Mouse (Mus musculus) kidney, adult 18-20 months (tissue): ENCODE measurements at regions not wholly inside any gene's neighbourhood (a gene's known extent, or its start where the extent isn't known, plus 50 kb on each side); places are given as distances from the start of the nearest gene placed in this dataset.

Source experiments
- DNase-seq: peaks from one replicate; pipeline ENCODE4 v3.0.0; 2021

DNA sequence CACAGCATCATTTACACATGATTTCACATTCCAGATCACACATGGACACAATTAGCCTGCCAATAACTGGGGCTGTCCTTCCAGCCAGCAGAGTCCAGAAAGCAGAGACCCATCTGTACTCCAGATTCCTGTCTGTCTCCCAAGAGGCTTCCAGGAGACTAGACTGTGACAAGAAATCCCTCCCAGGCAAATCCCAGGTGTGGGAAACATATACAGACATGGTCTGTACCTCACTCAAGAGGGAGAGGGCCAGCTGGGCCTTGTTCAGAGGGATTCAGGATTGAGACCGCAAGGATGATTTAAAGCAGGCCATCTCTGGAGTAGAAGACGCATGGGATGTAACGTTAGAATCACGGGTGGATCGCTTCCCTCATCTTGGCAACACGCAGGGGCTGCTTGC, 182.7 kb upstream of the Prr30 start:
- DNase-seq, result no peak

DNA sequence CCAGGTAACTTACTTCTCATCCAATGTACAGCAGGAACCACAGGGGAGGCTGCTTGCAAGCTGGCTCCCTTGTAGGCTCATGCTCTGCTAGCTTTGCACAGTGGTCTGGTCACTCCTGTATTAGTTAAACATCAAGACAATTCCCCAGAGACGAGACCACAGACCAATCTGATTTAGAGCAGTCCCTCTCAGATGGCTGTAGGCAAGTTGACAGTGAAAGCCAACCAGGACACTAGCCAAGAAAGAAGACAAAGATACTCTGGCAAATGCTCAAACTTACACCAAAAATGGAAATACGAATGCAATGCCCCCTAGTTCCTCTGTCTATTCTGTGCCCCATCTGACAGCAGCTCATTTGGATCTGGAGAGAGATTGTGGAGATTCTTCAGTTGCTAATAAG, 181.8 kb upstream of the Prr30 start:
- no peak for DNase-seq

DNA sequence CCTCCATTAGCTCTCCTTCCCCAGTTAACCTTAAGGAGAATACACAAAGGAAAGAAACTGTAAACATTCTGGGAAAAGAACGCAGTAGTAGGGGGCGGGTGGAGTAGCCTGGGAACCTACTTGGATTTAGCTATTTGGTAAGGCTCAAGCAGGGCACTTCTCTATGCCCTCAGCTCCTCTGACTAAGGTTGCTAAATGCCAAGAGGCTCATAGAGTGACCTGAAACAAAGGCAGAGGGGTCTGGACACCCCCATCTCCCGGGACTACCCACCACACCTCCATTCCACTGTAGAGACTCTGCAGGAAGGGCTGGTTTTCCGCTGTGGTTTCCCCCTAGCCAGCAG, 179.5 kb upstream of the Prr30 start:
- DNase-seq, result no peak

DNA sequence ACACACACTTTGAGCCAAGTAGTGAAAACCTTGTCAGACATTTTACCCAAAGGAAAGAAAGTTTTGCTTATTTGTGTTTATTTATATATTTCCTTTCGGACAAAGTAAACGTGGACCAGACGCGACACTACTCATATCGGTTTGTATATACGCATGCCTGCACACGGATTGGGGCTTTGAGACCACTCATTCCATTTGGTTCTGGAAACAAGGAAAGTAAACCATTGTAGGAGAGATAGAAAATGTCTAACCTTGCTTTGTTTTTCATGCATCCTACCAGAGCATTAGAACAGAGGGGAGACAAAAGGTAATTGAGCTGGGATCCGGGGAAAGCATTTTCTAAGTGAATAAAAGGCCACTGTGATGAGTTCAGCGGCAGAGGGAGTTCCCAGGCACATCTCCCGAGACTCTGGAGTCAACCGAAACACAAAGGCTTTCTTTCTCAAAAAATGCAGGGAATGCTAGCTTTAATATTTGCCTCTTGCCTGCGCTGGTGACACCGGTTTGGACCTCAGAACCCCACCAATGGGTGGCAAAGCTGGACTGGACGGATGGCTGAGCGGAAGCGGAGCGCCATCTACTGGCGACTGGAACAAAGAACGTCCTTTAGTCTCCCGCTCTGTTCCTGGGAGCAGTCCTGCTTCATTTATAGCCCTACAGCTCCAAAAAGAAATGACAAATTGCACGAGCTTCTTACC, 179.0 kb upstream of the Prr30 start:
- DNase-seq, result peak; percentile 64

DNA sequence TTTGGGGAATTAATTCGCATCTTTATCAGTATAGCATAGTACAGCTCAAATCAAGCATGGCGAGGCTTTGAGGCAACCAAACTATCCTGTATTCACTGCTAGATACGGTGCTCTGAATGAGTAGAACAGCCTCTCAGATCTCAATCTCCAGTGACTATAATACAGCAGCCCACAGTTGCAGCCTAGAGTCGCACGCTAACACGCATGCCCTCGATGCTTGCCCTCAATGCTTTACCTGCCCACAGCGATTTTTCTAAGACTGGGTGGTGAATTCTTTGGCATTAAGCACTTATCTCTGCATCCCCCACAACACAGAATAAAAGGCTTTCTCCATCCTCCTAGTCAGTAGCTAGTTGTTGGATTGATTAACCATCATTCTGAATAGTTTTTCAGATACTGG, 178.4 kb upstream of the Prr30 start:
- no peak for DNase-seq

DNA sequence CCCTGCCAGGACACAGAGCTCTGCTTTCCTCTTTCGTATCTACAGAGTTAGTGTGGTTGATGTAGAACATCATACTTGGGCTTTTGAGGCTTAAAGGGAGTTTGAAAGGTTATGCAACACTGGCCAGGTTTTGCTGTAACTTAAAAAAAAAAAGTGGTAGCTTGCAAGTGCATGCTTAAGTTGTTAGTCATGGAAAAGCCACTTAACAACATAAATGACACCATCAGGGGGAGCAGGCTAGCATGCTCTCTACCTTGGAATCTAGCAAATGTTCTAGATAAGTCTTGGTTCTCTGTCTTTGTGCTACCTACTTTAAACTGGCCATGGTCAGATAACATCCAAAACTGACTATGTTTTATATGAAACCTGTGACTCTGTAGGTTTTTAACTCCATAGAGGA, 176.6 kb upstream of the Prr30 start:
- DNase-seq, result no peak

DNA sequence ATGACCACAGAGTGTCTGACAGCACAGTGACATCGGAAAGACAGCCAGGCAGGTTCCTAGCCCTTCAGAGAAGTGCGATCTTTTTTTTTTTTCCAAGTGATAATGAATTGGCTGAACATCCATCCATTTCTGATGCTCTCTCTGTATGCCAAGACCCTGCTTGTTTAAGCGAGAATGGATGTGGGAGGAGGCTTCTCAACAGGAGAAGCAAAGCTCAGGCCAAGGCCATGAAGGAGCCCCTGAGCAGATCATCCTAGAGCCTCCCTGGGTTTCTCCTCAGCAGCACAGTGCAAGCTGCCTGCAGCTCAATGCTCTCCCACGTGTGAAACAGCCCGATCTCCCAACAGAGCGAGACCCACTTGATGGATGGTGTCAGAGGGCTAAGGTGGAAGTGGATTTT, 175.7 kb upstream of the Prr30 start:
- no peak for DNase-seq

DNA sequence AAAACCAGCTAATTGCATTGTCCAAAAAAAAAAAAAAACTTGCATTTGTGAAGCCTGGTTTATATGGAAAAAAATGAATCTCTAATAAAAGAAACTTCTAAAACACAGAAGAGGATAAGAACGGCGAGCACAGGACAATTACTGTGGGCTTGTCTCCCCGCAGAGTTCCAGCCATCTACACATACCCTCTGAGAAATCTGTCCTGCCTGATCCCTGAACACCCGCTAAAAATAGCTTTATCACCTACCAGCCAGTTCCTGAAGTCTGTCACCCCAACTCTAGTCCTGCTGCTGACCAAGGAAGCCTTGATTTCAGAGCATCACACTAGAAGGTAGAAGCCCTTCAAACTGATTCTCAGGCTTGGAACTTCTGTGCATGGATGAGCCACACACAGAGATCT, 173.7 kb upstream of the Prr30 start:
- no peak for DNase-seq

DNA sequence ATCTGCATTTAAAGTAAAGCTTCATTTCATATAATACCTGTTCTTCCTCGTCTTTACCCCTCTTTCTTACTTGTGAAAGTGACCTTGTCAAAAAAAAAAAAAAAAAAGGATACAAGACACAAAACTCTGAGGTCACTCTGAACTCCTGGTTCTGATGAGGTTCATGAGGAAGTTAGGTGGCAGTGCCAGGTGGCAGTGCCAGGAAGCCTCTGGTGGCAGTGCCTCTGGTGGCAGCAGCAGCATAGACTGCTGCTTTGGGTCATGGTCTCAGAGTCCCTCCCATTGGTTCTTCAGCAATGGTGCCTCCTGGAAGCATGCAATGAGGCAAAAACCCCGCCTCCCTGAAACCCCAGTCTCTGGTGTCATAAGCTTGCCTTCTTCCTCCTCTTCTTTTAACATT, 159.7 kb upstream of the Prr30 start:
- DNase-seq, result no peak

DNA sequence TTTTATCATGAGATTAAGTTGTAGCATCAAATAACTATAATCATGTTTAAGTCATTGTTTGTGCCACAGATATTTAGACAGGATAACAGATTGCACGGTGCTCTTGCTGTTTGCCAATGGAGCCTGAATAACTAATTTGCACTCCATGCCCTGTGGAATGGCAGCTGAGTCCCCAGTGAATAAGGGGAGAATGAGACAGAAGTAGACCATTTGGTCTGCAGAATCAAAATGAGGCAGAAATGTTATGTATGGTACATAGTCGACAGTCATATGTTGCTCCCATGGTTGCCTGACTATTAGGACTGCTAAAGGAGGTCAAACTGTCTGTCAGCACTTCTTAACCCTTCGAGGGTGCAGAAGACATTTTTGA, 152.9 kb upstream of the Prr30 start:
- no peak for DNase-seq

DNA sequence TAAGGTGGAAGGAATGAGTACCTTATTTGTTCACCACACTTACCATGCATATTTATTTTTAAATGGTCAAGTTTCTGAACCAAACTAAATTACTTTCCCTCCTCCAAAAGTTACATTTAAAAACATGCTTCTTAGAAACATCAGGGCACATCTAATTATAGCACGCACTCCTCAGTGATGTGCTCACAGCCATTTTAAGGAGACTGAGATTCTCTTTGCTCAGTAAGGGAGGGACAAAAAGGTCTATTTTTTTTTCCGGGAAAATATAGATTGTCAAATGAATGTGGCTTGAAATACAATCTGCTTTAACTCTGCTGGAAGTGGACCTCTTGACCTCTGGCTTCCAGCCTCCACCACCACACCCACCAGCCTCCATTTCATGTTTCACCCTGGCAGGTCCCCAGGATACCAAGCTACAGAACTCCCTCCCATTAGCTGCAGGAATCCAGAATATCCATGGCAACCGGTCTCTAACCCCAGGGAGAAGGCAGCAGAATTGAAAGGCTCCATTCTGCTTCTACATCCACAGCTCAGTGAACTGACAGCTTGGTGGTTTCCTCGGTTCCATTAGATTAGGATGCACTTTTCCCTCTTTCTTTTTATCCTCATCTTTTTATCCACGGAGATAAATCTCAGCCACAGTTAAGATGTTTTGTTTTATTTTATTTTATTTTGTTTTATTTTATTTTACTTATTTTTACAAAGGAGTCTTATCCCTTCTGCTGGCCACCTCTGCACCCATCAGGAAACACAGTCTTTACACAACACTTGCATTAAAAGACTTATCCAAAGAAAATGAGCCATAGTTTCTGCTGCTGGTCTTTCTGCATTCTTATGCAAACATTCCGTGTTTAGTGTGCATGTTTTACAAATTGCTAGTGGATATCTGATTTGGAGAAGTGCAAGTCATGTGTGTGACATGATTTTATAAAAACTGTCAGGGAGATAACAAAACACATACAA, 152.2 kb upstream of the Prr30 start:
- DNase-seq, result no peak

DNA sequence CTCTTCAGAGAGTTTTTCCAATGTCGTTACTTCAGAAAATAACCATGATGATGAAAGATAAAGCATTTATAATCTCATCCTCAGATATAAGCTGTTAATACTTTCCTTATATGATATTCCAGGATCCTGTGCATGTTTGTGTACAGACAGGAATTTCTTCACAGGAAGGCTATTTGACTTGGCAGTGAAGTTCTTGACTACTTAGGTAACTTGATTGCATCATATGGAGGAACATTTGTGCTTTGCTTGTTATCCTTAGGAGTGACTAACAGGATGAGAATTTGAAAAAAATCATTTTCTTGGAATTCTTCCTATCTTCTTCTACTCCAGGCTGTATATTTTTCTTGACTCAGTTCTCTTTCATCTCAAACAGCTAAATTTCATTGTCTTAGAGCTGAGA, 140.2 kb upstream of the Prr30 start:
- DNase-seq, result no peak

DNA sequence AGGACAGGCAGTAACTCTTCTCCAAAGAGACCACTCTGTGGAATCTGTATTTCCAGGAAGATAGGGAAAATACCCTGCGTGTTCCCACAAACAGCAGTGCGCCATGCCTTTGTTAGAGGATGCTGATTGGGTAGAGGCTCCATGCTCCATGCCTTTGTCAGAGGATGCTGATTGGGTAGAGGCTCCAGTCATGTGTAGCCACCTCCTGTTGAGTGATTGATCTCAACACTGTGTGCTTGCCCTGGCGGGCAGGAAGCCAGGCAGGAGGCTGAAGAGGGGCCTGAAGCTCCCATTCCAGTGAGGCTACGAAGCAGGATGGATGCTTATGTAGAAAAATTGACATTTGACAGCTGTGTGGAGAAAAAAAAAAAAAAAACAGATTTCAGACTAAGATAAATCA, 131.9 kb upstream of the Prr30 start:
- no peak for DNase-seq

DNA sequence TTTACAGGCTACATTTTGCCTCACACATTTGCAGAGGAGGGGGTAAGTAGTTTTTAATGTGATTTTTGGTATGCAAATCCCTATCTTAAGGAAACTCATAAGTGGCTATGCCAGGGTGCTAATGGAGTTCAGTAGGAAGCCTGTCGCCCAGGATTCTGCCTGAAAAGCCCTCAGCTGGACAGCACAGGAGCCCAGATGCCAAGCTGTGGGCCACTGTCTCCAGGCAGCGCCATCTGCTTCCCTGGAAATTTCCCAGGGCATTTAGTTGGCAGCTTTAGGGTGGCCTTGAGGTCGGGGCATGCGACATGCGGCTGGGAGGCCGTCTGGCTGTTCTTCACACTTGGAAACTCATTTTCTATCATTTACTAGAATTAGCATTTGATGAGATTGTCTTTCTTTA, 127.3 kb upstream of the Prr30 start:
- no peak for DNase-seq

DNA sequence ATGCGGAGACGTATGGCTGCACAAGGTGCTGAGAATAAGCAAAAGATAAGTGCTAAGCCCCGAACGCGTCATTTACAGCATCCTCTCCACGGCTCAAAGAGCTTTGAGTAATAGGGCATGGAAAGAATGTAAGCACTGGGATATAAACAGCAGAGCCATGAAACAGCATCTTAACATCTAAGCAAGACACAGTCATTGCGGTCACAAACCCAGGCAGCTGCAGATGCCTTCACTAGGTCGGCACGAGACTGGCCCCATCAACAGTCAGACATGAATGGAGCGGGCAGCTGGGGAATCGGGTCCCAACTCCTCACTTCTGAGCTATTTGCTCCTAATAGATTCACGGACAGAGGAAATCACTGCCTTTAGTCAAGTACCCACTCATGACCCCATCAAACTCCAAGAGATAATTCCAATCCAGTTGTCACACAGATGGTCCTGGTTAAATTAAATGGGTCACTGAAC, 126.4 kb upstream of the Prr30 start:
- DNase-seq, result no peak

DNA sequence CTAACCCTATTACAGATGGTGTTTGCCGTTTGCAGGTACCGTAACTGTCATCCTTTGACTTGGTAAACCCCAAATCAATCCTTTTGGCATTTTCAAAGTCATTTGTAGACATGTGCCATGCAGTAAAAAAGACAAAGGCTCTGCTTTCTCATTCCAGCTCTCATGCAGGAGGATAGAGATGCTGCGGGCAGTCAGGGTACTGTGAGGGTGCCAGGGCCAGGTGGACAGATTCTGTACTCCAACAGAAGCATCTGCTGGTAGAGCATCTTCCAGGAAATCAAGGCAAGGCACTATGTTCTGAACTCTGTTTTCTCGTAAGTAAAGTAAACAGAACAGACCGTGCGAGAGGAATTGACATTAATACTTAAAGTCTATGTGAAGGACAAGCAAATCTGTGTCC, 123.2 kb upstream of the Prr30 start:
- no peak for DNase-seq

DNA sequence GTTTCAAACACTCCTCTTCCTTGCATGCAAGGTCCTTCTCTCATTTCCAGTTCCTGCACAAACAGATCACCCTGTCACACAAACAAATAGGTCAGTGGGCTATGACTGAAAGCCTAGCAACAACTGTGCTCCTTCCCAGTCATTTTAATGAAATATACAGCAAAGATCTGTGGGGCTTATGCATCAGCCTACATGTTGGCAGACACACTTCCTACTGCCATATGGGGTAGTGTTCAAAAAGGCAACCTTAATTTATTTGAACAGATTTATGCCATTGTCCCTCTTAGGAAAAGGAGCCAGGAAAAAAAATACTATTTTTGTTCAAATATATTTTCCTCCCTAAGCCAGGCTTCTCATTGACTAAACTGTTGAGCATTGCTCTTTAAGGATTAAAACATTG, 107.8 kb upstream of the Prr30 start:
- no peak for DNase-seq

DNA sequence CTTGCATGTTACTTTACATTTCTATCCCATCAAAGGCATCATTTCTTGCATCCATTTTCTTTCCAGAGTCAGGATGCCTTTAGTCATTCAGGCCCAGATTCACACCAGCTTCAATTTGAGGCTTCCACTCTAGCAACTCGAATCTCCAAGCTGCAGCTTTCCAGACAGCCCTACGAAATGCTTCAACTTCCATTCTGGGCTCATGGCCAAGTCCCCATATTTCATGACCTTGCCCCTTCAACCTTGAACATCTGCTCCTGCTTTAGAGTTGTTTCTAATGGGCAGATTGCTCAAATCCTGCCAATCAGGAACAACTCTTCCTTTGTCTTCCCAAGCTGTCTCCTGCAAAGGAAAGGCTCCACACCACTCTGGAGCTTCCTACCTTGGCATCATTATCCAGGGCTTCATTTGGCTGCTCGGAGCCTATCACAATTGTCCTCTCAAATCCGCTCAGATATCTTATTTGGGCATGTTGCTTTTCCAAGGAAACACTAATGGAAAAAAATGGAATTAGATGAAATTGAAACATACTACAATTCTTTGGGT, 104.4 kb upstream of the Prr30 start:
- no peak for DNase-seq

DNA sequence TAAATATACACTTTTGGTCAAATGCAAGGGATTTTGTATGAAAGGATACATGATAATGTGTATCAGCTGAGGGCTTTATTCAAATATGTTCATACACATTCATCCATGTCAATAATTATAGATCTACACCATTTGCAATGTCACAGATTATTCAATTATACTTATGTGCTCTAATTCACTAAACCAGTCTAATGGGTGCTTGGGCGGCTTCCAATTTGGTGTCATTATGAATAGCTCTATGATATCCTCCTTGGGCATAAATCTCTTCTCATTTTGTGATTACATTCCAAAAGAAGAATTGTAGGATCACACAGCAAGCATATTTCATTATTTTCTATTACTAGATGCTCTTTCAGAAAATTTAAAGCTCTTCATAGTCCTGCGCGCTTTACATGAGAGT, 97.7 kb upstream of the Prr30 start:
- DNase-seq, result no peak

DNA sequence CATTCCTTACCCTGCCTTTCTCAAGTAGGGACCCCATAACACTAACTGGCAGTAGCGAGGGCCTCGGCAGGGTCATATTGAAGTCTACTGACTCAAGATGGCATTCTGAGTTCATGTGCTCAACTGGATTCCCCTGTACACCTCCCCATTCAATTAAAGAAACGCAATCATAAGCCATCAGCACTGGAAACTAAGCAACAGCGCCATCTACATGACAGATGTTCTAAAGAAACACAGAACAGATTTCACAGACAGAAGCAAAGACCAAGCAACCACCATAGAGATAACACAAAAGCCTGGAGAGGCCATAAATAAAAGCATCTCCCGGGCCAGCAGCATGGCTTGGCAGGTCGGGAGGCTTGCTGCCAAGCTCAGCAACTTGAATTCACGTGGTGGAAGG, 94.6 kb upstream of the Prr30 start:
- no peak for DNase-seq

DNA sequence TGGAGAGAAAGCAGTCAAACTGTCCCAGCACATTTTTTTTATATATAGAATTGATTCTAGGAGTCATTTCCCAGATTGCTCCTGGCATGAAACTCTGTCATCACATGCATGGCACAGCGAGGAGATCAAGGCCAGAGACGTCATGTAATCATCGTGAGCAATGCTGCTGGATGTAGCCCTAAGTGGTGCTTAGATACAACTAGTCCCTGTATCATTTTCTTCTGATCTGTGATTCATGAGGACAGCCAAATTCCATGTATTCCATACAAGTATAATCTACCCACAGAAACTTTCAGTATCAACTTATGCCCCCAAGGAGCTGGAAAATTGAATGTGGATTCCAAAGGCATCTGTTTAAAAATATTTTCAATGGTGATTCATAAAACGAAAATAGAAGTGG, 87.6 kb upstream of the Prr30 start:
- no peak for DNase-seq

DNA sequence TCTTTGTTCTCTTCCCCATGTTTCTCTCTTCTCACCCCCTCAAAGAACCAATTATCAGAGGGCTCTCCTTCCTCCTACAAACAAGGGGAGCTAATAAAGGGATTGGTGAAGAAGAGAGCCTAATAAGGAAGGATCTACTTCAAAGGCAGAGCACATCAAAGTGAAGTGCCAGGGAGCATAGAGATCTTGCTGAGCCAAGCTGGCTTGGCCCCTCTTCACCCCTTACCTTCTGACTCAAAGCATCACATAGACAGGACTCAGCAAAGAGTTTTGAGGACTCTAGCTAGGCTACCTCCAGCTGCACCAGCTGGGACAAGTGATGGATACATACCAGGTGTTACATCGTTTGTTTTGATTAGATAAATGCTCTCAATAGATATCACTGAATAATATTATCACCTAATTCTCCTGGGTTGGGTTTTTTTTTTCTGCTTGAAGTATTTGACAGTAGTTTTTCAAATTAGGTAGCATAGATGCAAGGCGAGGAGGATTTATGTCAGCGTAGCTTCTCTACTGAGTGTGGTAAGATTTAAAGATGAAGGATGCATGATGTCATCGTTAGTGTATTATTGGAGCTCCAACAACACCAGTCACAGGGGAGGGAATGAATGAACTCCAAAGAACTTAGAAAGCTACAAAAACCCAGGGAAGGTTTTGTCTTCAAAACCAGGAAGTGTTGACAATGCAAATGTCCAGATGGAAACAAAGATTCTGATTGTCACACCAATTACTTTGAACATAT, 69.1 kb upstream of the Prr30 start:
- DNase-seq, result no peak

DNA sequence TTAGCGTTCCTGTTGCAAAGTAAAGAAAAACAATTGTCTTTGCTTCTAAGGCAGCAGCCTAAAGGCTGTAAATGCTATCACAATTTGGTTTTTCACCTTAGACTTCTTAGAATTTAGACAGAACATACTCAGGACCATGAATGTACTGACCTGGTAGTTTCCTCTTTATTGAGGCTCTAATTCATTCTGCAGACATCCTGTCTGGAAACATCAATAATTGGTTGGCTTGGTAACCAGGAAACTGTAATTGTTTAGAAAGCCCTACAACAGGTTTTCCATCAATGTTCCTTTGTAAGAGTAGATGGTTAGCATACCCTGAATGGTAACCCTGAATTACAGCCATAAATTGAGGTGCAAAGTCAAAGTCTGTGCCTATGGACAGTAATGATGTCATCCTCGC, 67.4 kb upstream of the Prr30 start:
- no peak for DNase-seq
